Comparison of ENCODE assay signal across 12 mouse cellular contexts in genomic region chr7:74522260-74522659, GRCm38 (mm10).
"Had no signal": no experiment of that assay in that cellular context is flagged by ENCODE, and none has a peak within 500 bp of the region (broad histone marks: within the 10 kb centered on the region; RNA-seq: fewer than 3 reads in every experiment).

No protein-coding gene starts in this region.

- H3K4me1 ChIP-seq: limb, embryonic 13.5 days had no signal

- H3K27me3 ChIP-seq: limb, embryonic 13.5 days had no signal

- H3K36me3 ChIP-seq: limb, embryonic 13.5 days; midbrain, embryonic 10.5 days; neural tube, embryonic 13.5 days had no signal

- H3K9me3 ChIP-seq: limb, embryonic 13.5 days; midbrain, embryonic 10.5 days; neural tube, embryonic 13.5 days had no signal

- DNase-seq: kidney, postnatal 36 days; left cerebral cortex, postnatal 4 days; lung, adult 18-20 months; retina, postnatal 1 day; right cerebral cortex, postnatal 4 days; spleen, adult 18-20 months; thymus, adult 2 months; thymus, postnatal 36 days had no signal

- H3K9ac ChIP-seq: limb, embryonic 13.5 days; liver, embryonic 14.5 days; neural tube, embryonic 13.5 days had no signal

- H3K27ac ChIP-seq: limb, embryonic 13.5 days; liver, embryonic 14.5 days; midbrain, embryonic 10.5 days; neural tube, embryonic 13.5 days had no signal

- H3K4me3 ChIP-seq: limb, embryonic 13.5 days; midbrain, embryonic 10.5 days; neural tube, embryonic 13.5 days had no signal

- H3K4me2 ChIP-seq: limb, embryonic 13.5 days; neural tube, embryonic 13.5 days had no signal
